Mouse (Mus musculus) lung, postnatal 0 days (tissue): ENCODE measurements around the gene Drc7. TPM values are rescaled to one million over a fixed set of nuclear protein-coding genes. Genes with fewer than 3 reads are reported as not detected.

Source experiments
- ATAC-seq: fragments of 200-750 bp; cut with Nextera tagmentation; 2 replicates; pipeline ENCODE4 v1.8.0; 2017; ENCODE audit warnings: moderate library complexity
- DNase-seq: peaks from one replicate; pipeline ENCODE4 v3.0.0-alpha.2; 2016; ENCODE audit warnings: low spot score
- H3K27ac ChIP-seq: fragments of 300-500 bp; sonication (generic); 2 replicates; pipeline ENCODE4 v1.5.1; 2014; ENCODE audit warnings: antibody characterized with exemption, mild to moderate bottlenecking, low read length, mixed read lengths
- H3K27me3 ChIP-seq: fragments of 300-500 bp; sonication (generic); replicated peaks from 2 replicates; pipeline ENCODE4 v1.6.1; 2014; ENCODE audit warnings: low read length, mixed read lengths; ENCODE audit not compliant: insufficient read depth
- H3K36me3 ChIP-seq: fragments of 300-500 bp; sonication (generic); 2 replicates; pipeline ENCODE4 v1.6.1; 2014; ENCODE audit warnings: low read length, mixed read lengths; ENCODE audit not compliant: insufficient read depth
- H3K4me1 ChIP-seq: fragments of 300-500 bp; sonication (generic); 2 replicates; pipeline ENCODE4 v1.6.1; 2014; ENCODE audit warnings: antibody characterized with exemption, low read depth, low read length, mixed read lengths; ENCODE audit not compliant: insufficient read depth
- H3K4me2 ChIP-seq: fragments of 300-500 bp; sonication (generic); replicated peaks from 2 replicates; pipeline ENCODE4 v1.6.1; 2014; ENCODE audit warnings: low read depth, mild to moderate bottlenecking, low read length, moderate library complexity, mixed read lengths
- H3K4me3 ChIP-seq: fragments of 300-500 bp; sonication (generic); 2 replicates; pipeline ENCODE4 v1.5.1; 2014; ENCODE audit warnings: low read depth, low read length
- H3K9ac ChIP-seq: fragments of 300-500 bp; sonication (generic); replicated peaks from 2 replicates; pipeline ENCODE4 v1.6.1; 2014; ENCODE audit warnings: low read depth, mild to moderate bottlenecking
- H3K9me3 ChIP-seq: fragments of 300-500 bp; sonication (generic); 2 replicates; pipeline ENCODE4 v1.6.1; 2016; ENCODE audit warnings: low read length, mixed read lengths
- CTCF ChIP-seq: IDR thresholded peaks from 2 replicates; pipeline ENCODE4 v1.5.1; 2016; ENCODE audit warnings: antibody characterized with exemption, mild to moderate bottlenecking
- EP300 ChIP-seq: IDR thresholded peaks from 2 replicates; pipeline ENCODE4 v1.6.1; 2016; ENCODE audit warnings: antibody characterized with exemption, mild to moderate bottlenecking, control low read depth
- WGBS: fragments of 180-500 bp; shearing (Covaris S2); extraction: QIAGEN DNeasy Blood & Tissue Kit; methylation state at CpG from one replicate; pipeline ENCODE4 v1.1.7; 2014; 5-methylcytosine and 5-hydroxymethylcytosine counted together
- polyA plus RNA-seq: library from polyadenylated mRNA; unstranded; fragments of >200 nt; fragmentation: Nextera tagmentation; extraction: Ambion mirVana; gene quantifications from 2 replicates; pipeline ENCODE4 v1.2.1, GENCODE M21; 2015

Drc7 gene
- polyA plus RNA-seq, 1 experiment from 2014 or later: 3.1 TPM

DNA sequence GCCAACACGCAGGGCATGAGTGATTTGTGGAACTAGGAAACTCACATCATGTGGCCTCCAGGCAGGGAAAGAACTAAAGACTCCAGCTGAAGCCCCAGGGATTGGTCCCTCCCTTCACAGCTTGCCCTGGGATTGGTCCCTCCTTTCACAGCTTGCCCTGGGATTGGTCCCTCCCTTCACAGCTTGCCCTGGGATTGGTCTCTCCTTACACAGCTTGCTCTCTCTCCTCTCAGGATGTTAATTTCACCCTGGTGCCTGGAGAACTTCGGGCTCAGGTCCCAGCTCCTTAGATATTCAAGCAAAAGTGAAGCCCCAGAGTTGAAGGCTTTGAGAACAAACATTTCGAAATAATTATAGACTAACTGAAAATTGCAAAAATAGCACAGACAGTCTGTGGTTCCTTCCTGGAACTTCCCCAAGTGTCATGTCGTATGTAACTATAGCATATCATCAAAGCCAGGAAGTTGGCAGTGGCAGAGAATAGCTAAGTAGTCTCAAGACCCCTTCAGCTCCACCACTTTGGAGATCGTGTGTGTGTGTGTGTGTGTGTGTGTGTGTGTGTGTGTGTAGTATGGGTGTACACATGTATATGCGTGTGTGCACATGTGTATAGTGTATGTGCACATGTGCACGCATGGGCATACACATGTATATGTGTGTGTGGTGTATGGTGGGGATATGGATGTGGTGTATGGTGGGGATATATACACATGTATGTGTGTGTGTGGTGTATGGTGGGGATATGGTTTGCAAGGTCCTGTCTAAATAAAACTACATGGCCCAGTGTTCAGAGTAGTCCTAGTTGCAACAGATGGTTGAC, 17.6 kb upstream of the Drc7 start:
- 35% methylated on average over 7 of the region's 7 CpGs for WGBS
- no peak overlapping the region for H3K27ac ChIP-seq
- H3K4me2 ChIP-seq: no peak overlapping the region
- no peak overlapping the region for H3K9ac ChIP-seq
- H3K36me3 ChIP-seq: no peaks in the 10 kb centered on the region
- no peaks in the 10 kb centered on the region for H3K4me1 ChIP-seq
- H3K9me3 ChIP-seq: no peaks in the 10 kb centered on the region
- TF ChIP-seq EP300: no peak
- TF ChIP-seq CTCF: no peak
- H3K4me3 ChIP-seq: no peak overlapping the region
- peak; percentile 96 for ATAC-seq
- H3K27me3 ChIP-seq: no peaks in the 10 kb centered on the region
- peak; percentile 92 for DNase-seq

DNA sequence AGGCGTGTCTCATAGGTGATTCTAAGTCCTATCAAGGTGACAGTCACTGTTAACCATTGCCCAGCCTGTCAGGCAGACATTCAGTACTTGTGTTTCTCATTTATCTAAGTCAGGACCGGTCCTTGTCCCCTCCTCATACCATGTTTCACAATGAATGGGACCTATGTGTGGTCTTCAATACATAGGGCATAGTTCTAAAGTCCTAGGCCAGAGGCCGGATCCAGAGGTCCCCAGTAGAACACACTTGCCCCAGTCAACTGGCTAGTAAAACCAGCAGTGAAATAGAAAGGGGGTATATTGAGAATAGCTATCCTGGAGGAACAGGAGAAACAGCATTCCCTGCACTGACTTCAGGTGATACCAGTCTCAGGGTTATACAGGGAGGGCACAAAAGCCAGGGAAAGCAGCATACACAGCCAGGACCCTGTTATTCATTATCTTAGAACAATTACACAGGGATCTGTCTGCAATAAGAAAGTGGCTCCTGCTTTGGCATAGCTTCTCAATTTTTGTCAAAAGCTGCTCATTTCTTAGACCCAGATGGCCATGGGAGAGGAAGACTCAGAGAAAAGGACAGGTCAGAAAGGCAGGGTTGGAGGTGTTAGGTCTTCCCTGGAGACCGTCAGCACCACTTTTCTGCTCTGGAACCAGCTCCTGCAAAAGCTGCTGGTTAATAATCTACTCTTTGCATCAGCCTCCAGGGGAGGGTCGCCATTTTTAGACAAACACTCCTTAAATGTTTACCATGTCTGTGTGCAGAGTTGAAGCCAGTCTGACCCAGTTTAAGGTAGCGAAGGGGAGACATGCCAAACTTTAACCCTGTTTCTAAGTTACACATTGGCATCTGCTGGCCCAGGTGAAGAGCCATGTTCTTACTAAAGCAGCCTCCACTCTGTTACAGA, 12.8 kb upstream of the Drc7 start:
- Histone ChIP-seq H3K4me1 (no peaks in the 10 kb centered on the region), H3K27ac (peak overlapping the region; percentile 47; the same call in 1 of the 2 replicates), H3K27me3 (no peaks in the 10 kb centered on the region), H3K9ac (no peak overlapping the region), H3K4me2 (no peak overlapping the region), H3K9me3 (no peaks in the 10 kb centered on the region), H3K4me3 (no peak overlapping the region), H3K36me3 (no peaks in the 10 kb centered on the region)
- ATAC-seq (peak; percentile 43; the same call in 1 of the 2 replicates), DNase-seq (peak; percentile 33)
- 43% methylated on average over 6 of the region's 6 CpGs for WGBS
- TF ChIP-seq CTCF (no peak), EP300 (no peak)

- TF ChIP-seq CTCF: no peak
- TF ChIP-seq EP300: no peak
- no peak overlapping the region for H3K9ac ChIP-seq
- H3K9me3 ChIP-seq: no peaks in the 10 kb centered on the region
- H3K36me3 ChIP-seq: no peaks in the 10 kb centered on the region
- no peak overlapping the region for H3K4me2 ChIP-seq
- no peak for ATAC-seq
- no peak overlapping the region for H3K4me3 ChIP-seq
- no peaks in the 10 kb centered on the region for H3K4me1 ChIP-seq
- no peak overlapping the region for H3K27ac ChIP-seq
- H3K27me3 ChIP-seq: no peaks in the 10 kb centered on the region
- WGBS: 57% methylated on average over 4 of the region's 4 CpGs
- DNase-seq: no peak
Observed at GRCm38 (mm10) chr8:95044811-95045210, 10.1 kb upstream of the Drc7 start.

GRCm38 (mm10) chr8:95046982-95047381, 7.9 kb upstream of the Drc7 start:
- H3K27me3 ChIP-seq: no peaks in the 10 kb centered on the region
- TF ChIP-seq CTCF (no peak), EP300 (no peak)
- no peaks in the 10 kb centered on the region for H3K36me3 ChIP-seq
- H3K4me1 ChIP-seq: no peaks in the 10 kb centered on the region
- 49% methylated on average over 3 of the region's 3 CpGs for WGBS
- no peak overlapping the region for H3K4me2 ChIP-seq
- H3K9me3 ChIP-seq: no peaks in the 10 kb centered on the region
- DNase-seq (no peak), ATAC-seq (no peak)
- no peak overlapping the region for H3K27ac ChIP-seq
- H3K9ac ChIP-seq: no peak overlapping the region
- H3K4me3 ChIP-seq: no peak overlapping the region

DNA sequence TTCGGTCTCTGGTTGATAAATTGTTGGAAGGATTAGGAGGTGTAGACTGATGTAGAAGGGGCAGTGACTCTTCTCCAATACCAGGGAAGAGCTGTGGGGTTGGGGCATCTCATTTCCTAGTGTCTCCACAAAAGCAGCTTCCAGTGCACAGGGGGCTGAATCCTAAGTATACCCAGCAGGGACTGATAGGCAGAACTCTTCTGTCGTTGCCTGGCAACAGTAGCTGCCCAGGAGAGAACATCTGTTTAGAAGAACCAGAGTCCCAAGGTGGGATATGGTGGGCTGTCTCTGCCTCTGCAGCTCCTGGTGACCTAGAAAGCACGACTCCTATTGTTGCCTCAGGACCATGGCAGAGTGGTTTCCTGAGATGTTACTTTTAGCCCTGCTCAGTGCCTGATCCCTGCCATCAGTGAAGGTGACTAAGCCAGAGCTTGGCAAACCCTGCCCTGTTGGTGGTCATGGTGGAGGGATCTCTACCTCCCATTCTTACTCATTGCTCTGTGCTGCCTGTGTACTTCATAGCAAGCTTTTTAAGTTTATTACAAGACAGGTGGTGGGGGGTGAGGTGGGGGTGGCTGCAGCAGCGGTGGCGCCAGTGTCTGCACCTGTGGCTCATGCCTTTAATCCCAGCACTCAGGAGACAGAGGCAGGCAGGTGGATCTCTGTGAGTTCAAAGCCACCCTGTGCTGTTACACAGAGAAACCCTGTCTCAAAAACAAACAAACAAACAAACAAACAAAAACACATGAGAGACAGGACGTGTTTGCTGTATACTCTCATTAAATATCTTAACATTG, 6.8 kb upstream of the Drc7 start:
- no peaks in the 10 kb centered on the region for H3K36me3 ChIP-seq
- no peak for ATAC-seq
- no peaks in the 10 kb centered on the region for H3K4me1 ChIP-seq
- no peak overlapping the region for H3K4me2 ChIP-seq
- H3K9me3 ChIP-seq: no peaks in the 10 kb centered on the region
- TF ChIP-seq EP300 (no peak), CTCF (no peak)
- H3K4me3 ChIP-seq: no peak overlapping the region
- 63% methylated on average over 6 of the region's 6 CpGs for WGBS
- DNase-seq: no peak
- H3K27me3 ChIP-seq: no peaks in the 10 kb centered on the region
- H3K9ac ChIP-seq: no peak overlapping the region
- no peak overlapping the region for H3K27ac ChIP-seq
